Mouse (Mus musculus) granulocyte monocyte progenitor cell, adult 5-6 weeks (primary cell): ENCODE data around the gene Bace2. TPM values are rescaled to one million over a fixed set of nuclear protein-coding genes. Genes with fewer than 3 reads are reported as not detected.

Experiments used
- ATAC-seq: replicated peaks from 2 replicates; pipeline ENCODE4 v1.8.0; 2016; ENCODE audit warnings: mild to moderate bottlenecking, moderate TSS enrichment, inconsistent platforms; ENCODE audit not compliant: poor library complexity, severe bottlenecking
- total RNA-seq, 2 experiments: library from RNA; stranded (forward) in 1 of 2; stranded (reverse) in 1 of 2; fragments of 200-712, 200-1000 nt in 1 of 2; fragments of >200 nt in 1 of 2; fragmentation: Nextera tagmentation in 1 of 2; gene quantifications; 2 replicates each; pipeline ENCODE4 v1.2.3; 2014 to 2017

Gene Bace2
- total RNA-seq, 2 experiments from 2014 or later, result not detected

DNA sequence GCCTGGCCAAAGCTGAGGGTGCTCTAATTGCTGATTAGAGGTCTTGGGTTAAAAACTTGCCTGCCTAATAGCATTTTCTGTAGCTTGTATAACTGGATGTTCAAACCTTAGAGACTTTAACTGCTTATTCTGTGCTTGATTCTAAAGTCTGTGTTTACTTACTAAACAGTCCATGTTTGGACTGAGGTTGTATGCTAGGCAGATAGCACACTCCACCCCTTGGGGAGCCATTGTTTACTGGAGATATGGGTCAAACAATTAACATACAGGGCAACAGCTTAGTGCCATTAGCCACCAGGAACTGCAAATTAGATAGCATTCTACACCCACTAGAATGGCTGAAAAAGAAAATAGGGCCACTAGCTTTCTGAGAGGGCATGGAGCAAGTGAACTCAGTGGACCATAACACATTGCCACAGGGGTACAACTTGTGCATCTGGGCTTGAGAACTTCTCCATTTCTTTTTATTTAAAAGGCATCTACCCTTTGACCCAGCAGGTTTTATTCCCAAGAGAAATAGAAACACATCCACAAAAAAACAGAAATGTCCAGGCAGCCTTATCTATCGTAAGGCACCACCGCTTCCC is 41.5 kb downstream of the Bace2 start:
- ATAC-seq, result no peak

DNA sequence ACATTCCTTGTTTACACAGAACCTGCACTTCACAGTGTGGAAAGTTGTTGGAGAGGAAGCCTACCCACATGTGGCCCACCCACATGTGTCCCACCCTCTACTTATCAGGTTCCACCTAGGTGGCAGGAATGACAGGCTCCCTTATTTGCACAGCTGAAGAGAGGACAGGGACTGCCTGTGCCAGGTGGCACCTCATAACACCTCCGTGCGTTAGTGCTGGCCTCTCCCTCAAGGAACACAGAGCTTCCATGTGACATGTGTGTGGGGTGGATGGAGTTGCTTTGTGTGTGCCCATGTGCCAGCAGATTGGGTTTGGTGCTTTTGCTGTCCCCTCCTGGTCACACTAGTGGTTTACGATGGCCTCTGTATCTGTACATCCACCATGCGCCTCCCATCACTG is 43.4 kb downstream of the Bace2 start:
- ATAC-seq, result no peak

- ATAC-seq, result no peak
These were observed 45.2 kb downstream of the Bace2 start for GRCm38 (mm10) chr16:97401741-97402140.

- no peak for ATAC-seq
These were observed 45.8 kb downstream of the Bace2 start for GRCm38 (mm10) chr16:97402213-97402785.

GRCm38 (mm10) chr16:97405476-97406012 is 49.0 kb downstream of the Bace2 start:
- ATAC-seq, result no peak

GRCm38 (mm10) chr16:97417896-97418542 is 61.5 kb downstream of the Bace2 start:
- peak; percentile 48 for ATAC-seq

DNA sequence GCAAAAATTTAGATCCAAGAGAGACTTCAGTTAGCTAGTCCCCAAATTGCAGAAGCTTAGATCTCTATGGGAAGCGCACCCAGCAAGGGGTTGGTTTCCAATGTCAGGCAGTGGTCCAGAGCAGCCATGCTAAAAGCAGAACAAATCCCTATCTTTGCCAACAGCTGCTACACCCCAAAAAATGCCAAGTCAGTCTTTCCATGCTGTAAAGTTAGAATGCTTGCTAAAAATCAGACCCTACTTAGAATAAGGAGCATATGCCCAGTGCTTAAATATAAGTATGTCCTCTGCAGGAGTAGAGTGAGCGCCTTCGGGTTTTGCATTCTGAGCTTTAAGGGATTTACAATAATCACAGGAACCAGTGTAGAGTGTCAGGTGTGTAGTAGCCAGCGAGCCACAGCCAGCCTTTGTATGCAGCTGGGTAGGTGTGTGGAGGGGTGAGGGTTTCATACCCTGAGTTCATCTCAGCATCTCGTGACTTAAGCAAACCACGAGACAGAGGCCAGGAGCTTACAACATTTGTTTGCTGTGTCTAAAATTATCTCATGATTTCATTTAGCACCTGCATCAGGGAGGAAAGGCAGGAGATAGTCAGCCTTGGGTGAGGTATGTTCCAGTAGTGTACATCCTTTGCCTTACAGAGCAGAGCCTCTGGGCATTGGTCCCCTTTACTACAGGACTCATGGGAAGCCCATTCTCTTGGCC is 62.4 kb downstream of the Bace2 start:
- no peak for ATAC-seq

DNA sequence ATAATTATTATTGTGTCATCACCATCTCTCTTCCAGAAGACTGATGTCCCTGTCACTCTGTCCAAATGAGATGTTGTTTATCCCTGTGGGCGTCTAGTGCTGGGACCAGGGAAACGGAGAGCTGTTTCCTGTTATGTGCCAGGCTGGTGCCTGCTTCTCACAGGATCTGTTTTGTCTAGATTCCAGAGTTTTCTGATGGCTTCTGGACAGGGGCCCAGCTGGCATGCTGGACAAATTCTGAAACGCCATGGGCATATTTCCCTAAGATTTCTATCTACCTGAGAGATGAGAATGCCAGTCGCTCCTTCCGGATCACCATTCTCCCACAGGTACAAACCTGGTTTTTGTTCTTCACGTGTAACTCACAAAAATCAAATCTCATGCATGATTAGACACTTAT is 65.1 kb downstream of the Bace2 start:
- no peak for ATAC-seq

DNA sequence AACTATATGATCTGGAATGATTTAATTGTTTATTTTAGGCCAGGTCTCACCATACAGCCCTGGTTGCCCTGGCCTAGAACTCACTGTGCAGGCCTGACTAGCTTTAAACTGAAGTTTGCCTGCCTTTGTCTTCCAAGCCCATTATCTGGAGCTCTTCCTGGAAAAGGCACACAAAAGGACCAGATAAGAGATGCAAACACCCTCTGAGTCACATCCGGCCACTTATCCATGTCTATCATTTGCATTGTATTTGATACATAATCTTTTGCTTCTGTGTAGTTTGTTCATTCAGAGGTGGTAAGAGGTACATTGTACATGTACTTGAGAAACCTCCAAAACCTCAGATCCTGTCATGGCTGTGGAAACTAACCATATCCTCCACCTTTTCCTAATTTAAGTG is 67.1 kb downstream of the Bace2 start:
- ATAC-seq, result no peak

GRCm38 (mm10) chr16:97428026-97428425 is 71.5 kb downstream of the Bace2 start:
- ATAC-seq, result no peak

DNA sequence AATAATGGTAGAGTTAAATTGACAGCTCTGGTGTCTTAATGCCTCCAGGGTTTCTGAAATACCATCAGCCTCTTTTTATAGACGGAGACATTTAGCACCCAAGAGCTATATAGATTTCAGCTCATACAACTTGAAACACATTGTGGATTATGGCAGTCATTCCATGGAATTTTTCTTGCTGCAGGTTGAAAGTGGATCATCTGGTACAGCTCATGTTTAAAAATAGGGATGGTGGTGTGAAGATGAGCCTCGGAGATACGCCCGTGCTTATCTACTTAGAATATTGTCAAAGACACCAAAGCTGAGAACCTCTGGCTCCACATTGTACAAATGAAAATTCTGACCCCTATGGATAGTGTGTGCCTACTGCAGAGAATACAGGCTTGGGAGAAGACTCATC is 73.5 kb downstream of the Bace2 start:
- no peak for ATAC-seq

DNA sequence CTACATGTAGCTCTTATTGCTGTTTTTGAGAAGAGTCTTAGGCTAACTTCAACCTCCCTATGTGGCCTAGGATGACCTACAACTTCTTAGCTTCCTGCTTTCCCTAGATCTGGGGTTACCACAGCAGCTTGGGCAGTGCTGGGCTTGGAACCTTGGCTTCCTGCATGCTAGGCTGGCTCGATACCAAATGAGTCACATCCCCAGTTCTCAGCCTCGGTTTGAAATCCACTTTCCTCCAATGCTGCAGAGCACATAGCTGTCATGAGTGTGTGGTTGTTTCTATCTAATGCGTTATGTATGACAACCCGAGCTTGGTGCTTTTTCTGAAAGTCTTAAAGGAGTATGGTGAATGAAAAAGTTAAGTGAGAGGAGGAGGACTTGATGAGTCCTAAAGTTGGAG is 74.8 kb downstream of the Bace2 start:
- ATAC-seq, result peak; percentile 44

- ATAC-seq, result no peak
These were observed 77.7 kb downstream of the Bace2 start for GRCm38 (mm10) chr16:97434206-97434605.

- no peak for ATAC-seq
These were observed 81.0 kb downstream of the Bace2 start for GRCm38 (mm10) chr16:97437448-97438056.

DNA sequence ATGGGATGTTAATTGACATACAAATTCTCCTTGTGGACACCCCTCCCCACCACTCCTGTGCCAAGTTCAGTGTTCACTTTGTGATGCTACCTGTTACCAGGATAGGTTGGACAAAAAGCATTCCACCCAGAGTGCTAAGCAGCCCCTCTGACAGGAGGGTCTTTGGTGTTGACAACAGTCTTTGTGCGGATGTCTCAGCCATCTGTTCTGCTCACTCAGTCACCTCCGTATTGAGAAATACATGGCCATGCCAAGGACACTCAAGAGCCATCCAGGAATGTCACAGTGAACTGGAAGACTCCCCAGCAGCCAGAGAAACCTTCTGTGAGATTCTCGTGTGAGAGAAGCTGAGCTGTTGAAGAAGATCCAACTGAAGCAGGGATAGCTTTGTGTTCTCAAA is 81.6 kb downstream of the Bace2 start:
- no peak for ATAC-seq

DNA sequence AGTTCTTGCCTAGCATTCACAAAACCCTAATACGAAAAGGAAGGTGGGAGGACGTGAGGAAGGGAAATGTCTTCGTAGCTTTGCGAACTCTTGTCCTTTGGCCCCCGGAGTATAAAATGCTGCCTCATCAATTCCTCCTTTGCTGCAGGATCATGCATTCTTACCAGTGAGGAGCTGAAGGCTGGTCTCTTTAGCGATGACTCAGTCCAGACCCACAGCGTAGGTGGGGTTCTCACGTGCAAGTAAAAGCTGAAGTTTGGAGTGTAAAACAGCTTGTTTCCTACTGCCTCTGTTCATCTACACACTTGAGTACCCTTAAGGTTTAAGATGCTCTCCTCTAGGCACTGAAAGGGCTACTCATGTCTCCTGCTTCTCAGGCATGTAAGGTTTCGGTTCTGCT is 85.4 kb downstream of the Bace2 start:
- ATAC-seq, result no peak

DNA sequence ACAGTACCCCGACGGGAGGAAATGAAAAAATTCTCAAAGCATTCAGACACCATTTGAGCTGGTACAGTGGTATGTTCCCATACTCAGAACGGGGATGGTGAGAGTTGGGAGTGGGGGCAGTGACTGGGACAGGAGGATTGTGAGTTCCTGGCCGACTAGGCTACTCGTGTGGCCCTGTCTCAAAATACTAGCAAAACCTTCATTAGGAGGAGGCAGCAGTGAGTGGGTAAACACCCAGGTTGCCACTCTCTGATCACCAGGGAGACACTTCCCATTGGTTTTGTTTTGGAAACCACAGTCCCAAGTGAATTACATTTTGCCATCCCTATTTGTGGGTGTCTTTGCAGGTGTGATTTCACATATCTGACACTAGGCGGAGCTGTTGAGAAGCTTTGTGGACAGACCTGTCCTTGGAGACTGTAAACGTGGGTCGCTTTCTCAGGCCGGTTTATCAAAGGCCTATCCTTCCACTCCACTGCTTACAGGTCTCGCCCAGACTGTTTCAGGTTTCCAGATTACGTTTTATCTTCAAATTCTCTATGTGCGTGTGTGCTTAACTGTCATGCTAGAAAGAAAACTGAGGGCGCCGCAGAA is 87.2 kb downstream of the Bace2 start:
- ATAC-seq, result peak; percentile 92

DNA sequence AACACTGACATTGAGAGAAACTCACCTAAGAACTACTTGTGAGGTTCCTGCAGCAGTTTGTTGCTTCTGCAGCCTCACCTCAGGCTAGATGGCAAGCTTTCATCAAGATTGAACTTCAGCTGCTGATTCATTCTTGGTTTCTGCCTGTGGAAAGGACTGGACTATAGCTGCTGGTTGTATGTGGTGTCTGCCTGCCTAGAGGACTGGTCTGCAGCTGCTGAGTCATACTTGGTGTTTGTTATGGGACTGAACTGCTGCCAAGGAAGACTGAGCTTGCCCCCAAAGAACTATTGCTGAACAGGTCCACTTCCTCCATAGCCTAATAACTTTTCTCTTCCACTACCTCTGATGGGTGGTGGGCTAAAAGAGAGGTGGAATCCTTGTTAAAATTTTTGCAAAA is 90.8 kb downstream of the Bace2 start:
- ATAC-seq, result no peak

DNA sequence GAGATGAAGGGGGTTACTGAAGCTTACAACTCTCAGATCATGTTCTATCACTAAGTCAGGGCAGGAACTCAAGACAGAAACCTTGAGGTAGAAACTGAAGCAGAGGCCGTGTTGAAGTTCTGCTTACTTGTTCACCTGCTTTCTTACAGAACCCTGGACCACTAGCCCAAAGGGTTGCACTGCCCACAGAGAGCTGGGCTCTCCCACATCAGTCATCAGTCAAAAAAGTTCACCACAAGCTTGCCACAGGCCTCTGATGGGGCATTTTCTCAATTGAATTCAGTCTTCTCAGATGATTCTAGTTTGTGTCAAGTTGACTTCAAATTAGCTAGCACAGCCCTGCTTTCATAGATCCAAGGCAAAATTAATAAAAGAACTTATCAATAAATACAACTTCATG is 103.3 kb downstream of the Bace2 start:
- ATAC-seq, result no peak

GRCm38 (mm10) chr16:97461271-97461670 is 104.7 kb downstream of the Bace2 start:
- ATAC-seq, result no peak
